Mouse (Mus musculus) lung, postnatal 10 days (tissue): ENCODE measurements at regions not wholly inside any gene's neighbourhood (a gene's known extent, or its start where the extent isn't known, plus 50 kb on each side); places are given as distances from the start of the nearest gene placed in this dataset.

Source experiments
- DNase-seq: peaks from one replicate; pipeline ENCODE4 v3.0.0; 2021

DNA sequence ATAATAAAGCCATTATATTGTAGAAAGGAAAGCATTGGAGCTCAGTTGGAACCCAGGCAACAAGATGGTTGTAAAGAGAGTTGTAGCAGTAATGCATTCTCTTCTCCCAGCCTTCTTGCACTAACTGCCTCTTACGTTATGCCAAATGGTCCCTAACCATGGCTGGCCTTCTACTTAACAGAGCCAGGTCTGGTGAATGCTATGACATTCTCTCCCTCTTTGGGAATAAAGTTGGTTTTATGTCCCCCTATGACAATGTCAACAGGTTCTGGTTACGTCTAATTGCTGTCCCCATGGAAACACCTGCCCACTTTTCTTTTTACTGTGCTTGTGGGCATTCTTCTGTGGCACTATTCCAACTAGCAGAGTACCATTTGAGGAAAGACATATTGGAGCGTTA, 126.4 kb upstream of the Npvf start:
- no peak for DNase-seq

DNA sequence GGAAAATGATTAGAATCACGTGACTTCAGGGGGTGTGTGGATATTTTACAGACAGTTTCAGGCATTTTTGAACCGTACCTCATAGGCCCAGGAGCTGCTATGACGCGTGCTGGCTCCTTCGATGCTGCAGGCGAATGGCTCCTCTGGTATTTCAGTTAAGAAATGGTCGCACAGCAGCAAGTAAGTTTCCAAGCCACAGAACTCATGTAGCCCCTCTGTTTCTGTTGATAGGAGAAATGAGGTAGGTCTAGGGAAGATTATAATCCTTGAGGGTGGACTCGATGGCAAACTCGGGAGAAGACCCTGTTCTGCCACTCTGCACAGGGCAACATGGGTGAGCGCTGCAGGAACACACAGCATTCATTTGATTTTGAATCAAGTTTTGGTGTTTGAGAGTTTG, 127.0 kb upstream of the Npvf start:
- no peak for DNase-seq

DNA sequence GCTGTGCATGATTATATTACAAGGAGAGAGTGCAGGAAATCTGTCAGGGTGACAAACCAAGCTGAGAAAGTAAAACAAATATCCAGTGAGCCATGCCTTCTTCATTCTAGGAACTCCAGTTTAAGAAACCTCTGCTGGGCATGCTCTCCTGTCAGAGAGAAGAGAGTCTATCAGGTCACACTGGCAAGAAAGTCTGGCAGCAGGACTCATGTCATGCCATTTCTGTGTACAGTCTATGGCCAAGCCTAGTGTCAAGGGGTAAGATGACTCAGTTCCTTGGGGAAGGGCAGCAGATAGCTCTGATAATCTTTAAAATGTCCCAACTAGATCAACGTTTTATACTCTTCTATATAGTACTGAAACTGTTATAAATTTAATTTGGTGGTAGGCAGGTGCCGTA, 128.0 kb upstream of the Npvf start:
- DNase-seq: no peak

DNA sequence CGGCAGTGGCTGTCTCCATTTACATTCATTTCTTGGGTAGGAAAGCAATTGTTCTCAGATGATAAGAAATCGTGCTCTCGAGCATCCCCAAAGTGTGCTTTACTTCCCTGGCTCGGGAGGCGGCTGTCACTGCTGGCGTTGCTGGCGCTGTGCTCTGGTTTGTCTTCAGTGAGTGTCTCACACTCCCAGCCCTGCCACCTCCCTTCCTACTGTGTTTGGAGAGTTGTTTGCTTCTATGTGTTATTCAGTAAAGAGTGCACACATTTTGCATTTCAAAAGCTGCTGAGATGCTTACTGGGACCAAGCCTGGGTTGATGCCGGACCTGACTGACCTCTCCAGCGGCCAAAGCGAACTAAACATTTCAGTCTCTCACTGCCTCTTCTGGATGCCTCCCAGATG, 129.3 kb upstream of the Npvf start:
- DNase-seq: peak; percentile 44

DNA sequence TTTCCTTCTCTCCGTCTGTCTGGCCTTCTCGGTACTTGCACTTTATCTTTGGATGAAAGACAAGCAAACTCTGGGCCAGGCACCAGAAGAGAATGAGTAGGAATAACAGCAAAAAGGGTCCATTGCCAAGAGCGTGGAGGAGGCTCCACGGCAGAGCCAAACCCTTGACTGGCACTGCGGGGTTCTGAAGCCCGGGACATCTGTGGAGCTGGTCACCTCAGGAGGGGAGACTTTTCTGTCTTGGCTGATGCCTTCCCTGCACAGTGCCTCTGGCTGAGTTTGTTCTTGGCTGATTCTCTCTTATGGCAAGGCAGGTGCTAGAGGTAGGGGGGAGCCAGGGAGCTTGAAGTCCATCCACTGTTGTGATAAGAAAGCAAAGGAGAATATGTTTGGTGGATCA, 130.1 kb upstream of the Npvf start:
- DNase-seq: peak; percentile 28

DNA sequence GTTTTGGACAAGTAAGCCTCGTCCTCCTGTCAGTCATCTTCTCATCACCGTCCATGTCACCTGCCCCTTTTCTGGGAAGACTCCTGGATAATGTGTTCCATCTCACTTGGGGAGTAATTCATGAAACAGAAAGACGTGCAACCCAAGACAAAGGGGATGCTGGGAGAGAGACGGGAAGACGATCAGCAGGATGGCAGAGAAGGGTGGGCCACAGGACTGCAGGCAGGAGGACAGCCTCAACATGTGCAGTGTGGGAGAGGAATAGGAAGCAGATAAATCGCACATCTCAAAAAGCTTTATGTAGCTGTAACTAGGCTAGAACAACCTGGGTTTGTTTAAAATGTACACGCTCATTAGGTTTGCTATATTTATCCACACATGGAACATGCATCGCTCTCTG, 133.4 kb upstream of the Npvf start:
- DNase-seq: no peak

DNA sequence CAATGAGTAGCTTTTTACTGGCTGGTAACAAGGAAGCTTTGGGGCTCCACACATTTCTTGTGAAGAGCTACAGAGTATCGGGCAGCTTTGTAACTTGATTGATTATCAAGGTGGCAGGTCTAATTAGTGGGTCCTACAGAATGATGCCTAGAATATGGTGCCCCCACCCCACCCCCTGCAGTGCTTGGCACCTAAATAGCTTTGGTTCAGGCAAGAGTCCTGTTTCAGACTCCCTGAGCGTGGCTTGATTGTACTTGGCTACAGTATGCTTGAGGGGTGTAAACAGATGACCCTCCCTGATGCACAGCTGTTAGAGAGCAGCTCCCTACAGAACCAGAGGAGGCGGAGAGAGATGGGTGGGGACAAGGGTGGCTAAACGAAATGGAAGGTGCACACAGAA, 145.7 kb upstream of the Npvf start:
- DNase-seq: no peak

DNA sequence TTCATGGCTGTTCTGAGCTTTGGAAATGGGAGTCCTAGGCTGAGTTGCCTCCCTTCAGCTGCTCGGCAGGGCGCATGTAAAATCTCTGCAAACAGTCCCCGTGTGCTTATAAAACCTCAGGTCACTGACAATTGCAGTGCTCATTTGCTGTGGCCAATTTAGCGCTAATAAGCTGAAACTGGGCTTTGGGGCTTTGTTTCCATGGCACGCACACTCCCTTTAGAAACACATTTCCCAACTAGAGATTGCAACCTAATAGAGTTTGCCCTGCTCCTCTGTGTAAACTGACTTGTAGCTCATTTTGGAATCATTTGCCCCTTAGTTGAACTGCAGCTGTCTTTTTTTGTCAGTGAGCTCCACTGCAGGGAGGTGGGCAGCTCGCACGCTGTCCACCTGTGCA, 148.7 kb upstream of the Npvf start:
- DNase-seq: no peak

DNA sequence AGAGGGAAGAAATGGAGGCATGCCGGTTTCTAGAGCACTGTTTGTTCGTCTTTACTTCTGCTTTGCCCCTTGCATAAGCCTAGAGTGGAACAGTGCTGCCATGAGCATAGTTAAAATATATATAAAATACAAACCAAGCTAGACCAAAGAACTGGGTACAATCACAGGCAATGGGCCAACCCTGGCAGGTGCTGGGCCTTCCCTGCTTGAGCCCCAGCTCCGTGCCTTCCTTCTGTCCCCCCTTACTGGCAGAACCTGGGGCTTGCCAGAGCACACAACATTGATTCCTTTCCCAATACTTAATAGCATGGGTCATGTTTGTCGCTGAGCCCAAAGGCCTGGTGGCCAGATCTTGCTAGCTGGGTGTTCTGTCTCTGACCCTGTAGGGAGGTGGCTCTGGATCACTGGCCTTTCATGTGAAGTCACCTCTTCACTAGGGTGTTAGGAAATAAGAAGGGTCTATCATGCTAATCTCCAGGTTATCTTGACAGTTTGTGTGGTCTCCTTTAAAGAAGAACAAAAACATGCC, 150.3 kb upstream of the Npvf start:
- no peak for DNase-seq

DNA sequence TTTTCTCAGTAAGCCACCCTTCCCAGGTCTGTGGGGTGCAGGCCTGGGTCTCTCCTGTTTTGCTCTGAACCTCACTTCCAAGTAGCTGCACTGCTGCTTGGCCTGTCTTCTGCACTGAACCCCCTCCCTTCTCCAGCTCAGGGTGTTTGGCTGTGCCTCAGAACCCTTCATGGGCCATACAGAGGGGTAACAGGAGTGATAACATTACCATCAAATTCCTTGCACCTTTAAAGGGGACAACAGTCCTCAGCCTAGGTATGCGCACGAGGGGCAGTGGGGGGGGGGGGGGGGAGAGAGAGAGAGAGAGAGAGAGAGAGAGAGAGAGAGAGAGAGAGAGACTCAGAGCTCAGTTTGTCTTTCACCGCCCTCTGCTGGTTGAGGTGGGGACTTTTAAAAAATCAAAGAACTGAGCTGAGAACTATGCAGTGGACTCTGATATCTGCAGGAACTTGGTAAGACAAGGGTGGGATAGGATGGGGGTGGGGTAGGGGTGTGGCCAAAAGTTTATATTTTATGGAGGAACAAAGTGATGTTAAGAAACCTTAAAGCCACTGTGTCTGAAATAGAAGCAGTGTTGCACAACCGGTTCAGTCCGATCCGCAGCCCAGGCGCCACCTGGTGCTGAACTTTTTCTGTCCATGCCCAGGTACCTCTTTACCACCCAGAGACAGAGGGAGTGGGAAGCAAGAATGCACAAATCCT, 152.3 kb upstream of the Npvf start:
- peak; percentile 85 for DNase-seq

DNA sequence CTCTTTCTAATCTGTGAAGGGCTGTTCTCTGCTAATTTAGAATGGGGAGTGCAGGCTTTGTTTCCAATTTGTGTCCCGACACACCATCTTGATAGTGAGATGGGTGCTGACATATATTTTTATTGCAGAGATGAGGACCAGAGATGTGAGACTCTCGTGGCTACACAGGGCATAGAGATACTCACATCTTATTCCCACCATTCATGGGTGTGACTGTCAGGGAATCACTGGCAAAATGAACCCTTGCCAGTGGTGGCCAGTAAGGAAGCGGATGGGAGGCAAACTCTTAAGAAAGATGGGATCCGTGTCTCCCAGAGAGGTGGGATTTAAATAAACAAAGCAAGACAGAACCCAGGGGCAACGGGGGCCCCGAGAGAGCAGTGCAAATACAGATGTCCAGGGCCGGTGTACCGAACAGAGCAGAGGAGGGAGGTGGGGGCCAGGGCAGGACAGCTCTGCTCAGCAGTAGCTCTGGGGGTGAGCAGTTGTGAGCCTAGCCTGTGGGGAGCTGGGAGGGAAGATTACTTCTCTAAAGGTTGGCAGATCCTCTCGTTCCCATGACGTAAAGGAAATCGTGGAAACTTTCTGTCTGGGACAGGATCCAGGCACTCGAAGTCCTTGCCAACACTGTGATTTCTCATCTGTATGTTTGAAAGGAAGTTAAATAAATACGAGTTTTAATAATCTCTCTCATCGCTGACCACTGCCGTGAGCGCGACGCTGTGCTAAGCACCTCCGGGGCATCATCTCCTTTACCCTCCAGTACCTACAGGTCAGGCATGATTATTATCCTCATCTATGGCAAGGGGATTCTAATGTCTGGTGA, 153.2 kb upstream of the Npvf start:
- peak; percentile 92 for DNase-seq

DNA sequence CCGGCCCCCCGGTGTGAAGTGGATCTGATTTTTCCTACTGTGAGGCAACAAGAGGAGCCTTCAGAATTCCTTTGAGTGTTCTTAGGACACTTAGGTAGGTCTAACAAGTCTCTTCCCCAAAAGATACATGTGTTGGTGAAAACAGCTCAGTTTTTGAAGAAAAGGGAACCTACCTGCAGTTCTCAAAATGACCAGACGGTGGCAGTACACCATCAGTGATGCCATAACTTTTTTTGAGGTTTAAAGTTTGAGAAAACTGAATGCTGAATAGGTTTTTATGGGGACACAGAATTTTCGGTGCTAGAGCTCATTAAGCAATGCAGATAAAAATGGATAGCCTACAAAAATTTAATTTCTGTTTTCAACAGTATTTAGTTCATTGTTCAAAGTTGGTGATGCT, 153.9 kb upstream of the Npvf start:
- DNase-seq: peak; percentile 89

DNA sequence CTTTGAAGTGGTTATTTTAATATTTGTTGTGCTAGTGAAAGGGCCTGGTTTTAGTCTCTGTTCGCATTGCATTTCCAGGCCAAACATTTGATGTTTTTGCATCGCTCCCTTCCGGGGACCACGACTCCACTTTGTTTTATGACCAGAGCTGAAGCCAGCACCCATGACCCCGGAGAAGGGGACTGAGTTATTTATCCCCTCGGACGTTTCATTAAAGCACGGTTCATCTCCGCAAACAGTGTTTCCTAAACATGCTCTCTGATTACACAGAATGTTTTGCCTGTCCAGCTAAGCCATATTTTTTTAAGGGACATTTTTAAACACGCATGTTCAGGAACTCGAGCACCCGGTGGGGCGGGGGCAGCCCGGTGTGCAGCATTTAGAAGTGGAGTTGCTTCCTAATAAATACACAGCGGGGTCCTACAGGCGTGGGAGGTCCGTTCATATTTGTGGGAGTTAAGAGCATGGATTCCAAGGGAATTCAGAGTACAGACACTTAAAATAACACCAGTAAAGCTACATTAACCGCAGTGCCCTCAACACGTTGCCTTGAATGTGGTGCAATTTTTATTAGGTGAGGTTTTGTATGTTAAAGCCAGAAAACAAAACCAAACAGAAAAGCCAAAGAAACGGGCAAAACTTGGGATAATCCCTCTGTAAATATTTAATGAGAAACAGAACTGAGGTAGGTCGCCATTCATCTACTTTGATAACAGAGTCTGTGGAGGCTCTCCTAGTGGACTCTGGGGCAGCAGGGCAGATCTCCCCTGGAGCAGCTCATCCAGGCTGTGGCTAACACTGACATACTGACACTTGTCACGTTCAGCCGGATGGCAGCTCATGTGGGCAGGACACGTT, 154.8 kb upstream of the Npvf start:
- no peak for DNase-seq

DNA sequence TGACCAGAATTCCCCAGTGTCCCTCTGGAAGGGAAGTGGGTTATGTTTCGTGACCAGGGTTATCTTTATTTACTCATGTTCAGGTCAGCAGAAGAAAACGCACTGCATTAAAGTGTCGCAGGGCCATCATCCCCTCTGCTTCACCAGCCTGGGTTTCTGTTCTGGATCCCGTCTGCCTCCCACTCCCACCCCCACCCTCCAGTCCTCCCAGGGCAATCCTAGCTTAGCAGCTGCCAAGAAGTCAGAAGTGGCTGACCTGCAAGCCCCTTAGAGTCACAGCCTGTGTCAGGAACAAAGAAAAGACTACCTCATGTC, 155.4 kb upstream of the Npvf start:
- no peak for DNase-seq

DNA sequence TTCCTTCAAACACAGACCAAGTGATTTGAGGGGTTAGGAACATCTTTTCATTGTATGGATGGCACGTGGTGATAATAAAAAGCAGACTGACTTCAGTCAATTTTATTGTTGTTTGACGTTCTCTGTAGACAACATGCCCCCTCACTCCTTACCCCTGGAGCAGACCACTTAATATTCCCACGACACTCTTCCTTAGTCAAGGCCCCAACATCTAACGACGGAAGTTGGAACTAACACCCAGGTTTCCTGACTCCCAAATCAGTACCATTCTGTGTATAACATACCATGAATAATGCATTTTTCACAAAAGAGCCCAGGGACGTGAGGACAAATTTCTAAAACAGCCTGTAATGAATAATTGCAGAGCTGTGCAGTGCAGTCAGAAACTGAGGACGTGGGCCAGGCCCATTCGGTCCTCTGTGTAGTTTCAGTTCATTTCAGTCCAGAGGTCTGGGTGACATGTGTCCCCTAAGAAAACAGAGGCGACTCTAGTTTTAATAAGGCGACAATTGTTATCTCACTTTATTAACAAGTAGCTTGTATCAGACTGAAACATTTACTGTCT, 160.8 kb upstream of the Npvf start:
- no peak for DNase-seq

DNA sequence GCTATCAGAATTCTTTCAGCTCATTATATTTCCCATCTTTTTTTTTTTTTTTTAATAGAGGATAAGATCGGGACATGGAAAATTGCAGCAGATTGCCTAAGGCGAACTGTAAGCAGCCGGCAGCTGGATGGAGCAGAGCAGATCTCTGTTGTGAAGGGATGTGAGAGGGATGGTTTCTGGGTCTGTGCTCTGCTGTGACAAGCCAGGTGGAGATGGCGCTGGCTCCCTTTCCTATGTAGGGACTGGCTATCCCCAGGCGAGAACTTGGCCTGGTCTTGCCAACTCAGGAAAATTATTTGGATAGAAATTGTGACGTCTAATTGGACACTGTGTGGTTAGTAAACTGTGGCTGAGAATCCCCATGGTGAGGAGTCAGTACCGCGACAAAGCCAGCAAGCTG, 161.3 kb upstream of the Npvf start:
- DNase-seq: no peak

DNA sequence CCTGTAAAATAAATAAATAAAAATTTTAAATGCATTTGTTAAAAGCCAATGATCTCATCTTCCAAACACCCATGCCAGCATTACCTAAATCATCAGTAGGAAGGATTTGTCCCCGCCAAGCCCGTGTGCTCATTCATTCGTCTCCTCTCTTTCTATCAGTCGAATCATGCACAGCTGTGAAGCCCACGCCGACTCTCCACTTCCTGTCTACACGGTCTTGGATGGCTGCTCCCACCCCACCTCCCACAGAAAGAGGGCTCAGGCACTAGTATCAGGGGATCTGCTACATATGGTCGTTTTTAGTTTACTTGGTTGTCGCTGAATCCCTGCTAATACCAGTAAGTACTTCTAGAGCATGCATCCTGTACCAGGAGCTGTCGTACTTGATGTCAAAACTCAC, 163.2 kb upstream of the Npvf start:
- no peak for DNase-seq

DNA sequence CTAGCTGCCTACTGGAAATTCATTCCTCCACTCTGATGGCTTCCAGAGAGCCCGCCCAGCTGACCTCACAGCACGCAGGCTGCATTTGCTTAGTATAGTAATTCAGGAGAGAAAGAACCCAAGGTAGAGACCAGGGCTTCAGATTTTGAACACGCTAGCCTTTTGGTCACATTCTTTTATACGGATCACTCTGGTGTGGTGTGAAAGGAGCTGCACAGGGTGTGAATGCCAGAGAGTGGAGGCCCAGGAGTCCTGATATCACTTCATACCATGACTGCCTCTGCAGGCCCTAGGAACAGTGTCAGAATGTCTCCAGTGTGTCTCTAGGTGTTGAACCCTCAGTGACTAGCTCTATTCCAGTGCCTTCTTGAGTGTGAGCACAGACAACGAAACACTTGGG, 164.2 kb upstream of the Npvf start:
- no peak for DNase-seq

DNA sequence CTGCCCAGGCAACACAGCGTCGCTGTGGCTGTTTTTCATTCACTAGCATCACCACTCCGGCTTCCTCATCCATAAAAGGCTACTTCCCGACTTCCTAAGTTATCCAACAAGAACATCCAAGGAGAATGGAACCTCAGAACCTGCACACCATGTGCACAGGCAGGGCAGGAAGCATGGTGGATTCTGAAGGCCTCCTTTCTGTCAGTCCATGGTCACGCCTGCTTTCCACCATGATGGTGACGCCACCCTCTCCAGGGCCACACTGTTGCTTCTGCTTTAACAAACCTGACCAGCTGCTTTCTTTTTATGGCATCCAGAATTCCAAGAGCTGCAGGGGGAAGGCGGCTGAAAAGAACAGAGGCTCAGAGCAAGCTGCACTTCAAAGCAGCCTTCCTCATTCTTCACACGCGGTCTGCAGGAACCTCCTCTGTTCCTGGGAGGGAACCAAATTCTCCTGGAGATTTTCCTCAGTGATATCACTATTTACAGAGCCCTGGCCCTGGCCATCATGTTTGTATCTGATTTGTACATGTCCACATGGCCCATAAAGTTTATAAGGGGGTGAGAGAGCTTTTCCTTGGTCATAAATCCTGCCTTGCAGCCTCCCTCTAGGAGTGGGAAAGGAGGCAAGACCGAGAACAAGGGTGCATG, 164.8 kb upstream of the Npvf start:
- no peak for DNase-seq

DNA sequence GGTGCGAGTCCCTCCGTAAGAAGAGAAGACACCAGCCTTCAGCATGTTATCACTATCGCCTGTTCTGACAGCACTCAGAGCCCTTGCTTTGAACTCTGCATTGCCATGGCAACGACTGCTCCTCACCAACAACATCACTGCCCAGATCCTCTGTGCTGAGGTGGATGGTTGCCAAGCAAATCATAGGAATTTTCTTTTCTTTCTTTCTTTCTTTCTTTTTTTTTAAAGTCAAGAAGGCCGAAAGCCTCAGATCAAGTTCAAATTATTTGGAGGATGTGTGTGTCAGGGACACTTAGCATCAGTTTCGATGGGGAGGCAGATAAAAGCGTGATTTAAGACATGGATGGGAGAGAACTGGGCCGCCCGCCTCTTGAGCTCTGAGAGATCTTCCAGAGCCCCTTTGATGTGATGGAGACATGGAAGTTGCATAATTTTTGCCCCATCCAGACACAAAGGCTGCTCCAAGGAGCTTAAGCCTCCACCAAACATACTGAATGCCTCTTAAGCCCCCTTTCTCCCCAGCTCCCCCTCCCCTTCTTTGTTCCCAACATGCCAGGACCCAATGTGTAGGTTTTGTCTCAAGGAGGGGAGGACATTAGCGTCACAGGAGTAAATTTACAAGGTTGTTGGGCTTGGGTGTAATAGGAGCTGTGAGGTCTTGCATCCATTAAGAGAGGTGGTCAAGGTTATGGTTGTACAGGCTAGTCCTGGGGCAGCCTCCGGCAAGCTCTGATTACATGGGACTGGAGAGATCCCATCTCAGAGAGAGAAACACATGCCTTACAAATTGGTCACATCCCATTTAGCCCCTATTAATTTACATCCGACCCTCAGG, 167.4 kb upstream of the Npvf start:
- peak; percentile 79 for DNase-seq

DNA sequence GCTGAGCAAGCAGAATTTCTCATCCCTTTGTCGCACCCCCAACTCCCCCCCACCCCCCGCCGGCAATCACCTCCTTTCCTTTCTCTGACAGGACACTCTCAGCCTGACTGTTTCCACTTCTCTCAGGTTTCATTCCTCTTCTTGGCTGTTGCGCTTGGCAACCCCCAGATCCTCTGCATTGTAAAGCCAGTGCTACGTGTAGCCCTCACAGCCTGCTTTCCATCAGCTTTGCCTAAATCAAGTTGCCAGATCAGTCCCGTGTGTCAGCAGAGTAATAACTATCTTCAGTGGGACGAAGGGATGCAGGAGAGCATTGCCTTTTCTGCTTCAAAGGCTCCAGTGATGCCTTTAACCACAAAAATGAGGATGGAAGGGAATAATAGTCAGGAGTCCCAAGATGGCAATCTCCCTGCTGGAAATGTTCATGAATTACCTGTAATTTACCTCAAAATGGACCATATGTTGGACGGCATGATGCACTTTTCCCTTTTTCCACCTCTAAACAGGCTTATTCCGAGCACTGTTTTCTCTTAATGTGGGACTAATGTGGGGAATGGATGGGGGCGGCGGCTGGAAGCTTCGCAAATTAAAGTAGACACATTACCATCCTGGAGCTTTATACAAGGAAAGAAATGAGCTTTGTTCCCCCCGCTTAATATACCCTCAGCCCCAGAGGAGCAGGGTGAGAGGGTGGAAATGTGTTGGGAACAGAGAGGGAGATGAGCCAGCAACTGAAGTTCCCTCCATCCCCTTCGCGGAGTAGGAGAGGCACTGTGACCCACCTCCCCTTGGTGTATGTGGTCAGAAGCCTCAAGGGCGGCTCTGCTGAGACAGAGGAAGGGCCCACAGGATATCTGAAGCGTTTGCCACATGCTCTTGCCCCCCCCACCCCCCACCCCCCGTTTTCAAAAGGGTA, 168.3 kb upstream of the Npvf start:
- DNase-seq: no peak
